Mouse (Mus musculus): ENCODE results near the gene Hpcal1.

DNA sequence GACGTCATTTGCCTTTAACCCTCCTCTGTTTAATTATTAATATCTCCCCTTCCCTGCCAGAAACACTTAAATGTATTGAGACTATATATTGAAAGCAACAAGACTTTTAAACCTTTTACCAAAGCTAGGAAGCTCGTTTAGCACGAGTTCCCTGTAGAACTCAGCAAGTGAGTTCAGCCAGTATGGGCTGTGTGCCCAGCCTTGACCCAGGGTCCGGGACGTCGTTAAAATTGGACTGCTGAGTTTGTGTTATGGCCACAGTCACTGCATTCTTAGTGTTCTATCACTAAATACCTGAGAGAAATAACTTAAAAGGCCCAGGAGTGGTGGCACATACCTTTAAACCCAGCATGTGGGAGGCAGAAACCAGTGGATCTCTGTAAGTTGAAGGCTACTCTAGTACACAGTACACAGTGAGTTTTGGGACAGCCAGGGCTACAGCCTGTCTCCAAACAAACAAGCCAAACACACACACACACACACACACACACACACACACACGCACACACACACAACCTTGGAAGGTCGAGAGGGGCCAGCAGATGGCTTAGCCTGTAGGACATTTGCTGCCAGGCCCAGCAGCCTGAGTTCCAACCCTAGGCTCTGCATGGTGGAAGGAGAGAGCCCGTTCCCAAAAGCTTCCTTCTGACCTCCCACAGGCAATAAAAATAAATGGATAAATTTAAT is 11.7 kb downstream of the Hpcal1 start:
- no peak for TF ChIP-seq HCFC1 (IDR thresholded peaks at IDR 0.05; ENCODE audit: borderline replicate concordance, insufficient read depth, low read length)
- TF ChIP-seq MAFK (IDR thresholded peaks at IDR 0.05; ENCODE audit: insufficient read depth, low read depth, low read length): no peak

Measured in ES-E14 (cell line).